Mouse (Mus musculus): ENCODE results near the gene Afg1l. TPM values are rescaled to one million over a fixed set of nuclear protein-coding genes. Genes with fewer than 3 reads are reported as not detected.
A peak's percentile ranks its signal among the peaks of the same experiment; 100 is the strongest.

Afg1l gene
- polyA plus RNA-seq, 1 experiment from 2014 or later, result 9.6 TPM

DNA sequence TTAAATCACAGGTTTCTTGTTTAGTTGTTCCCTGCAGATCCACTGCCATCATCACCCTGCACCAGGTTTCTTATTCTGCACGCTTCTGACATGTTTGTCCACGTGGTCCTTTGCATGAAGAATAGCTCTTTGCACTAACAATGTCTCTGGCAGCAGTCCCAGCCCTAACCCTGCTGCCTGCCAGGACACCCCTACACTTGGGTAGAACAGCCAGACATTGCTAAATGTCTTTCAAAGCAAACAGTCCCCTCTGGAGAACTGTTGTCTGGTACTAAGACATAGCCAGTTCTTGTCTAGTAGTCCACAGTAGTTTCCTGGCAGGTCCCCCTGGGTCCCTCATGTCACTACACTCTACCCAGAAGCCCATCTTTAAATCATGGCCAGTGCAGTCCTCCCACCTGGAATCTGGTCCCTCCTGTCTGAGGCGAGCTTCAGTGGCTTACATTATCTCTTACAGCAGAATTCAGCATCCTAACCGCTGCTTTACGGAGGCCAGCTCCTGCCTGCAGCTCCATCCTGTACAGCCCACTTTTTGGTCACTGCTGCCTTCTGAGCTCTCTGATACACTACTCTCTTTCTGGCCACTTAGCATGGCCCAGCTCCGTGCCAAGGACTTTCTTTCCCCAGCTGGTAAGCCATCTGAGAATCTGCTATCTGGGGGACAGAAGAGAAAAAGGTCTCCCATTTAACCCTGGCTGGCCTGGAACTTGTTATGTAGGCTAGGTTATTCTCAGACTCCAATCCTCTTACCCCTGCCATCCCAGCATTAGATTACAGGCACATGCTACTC, 67.4 kb downstream of the Afg1l start:
- no peaks in the 10 kb centered on the region for H3K27me3 ChIP-seq (ENCODE audit: control insufficient read depth, insufficient read depth, low read length)
- ATAC-seq (ENCODE audit: low FRiP score) (peak; percentile 68; the same call in 1 of the 2 replicates), DNase-seq (ENCODE audit: low spot score) (peak; percentile 42)
- no peaks in the 10 kb centered on the region for H3K36me3 ChIP-seq (replicated peaks; ENCODE audit: control insufficient read depth, insufficient read depth)
- 66% methylated on average over 6 of the region's 6 CpGs for WGBS
- no peak overlapping the region for H3K4me2 ChIP-seq (replicated peaks)
- H3K9ac ChIP-seq, result no peak overlapping the region
- no peaks in the 10 kb centered on the region for H3K9me3 ChIP-seq (ENCODE audit: control insufficient read depth, low read length)
- H3K4me1 ChIP-seq (replicated peaks; ENCODE audit: control insufficient read depth, insufficient read depth, low read length), result 0 out of 2 replicates have a peak, but pooled peaks cover 3% of the 10 kb centered on the region
- no peak overlapping the region for H3K27ac ChIP-seq
- H3K4me3 ChIP-seq (replicated peaks; ENCODE audit: low read length), result no peak overlapping the region

DNA sequence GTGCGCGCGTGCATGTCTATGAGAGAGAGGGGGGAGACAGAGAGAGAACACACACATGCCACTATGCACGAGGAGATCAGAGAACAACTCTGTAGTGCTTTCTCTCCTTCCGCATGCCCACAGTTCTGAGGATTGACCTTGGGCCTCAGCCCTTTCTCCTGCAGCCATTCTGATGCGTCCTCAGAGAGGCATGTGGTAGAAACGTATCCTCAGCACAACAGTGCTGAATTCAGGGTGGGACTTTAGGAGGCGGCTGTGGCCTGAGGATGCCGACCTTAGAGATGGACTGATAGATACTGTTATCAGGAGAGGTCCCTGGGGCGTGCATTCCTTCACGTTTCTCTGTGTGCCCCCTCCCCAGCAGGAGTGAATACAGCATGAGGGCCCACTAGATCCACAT, 87.9 kb downstream of the Afg1l start:
- H3K9ac ChIP-seq, result no peak overlapping the region
- H3K27me3 ChIP-seq (ENCODE audit: control insufficient read depth, insufficient read depth, low read length), result no peaks in the 10 kb centered on the region
- H3K9me3 ChIP-seq (ENCODE audit: control insufficient read depth, low read length), result no peaks in the 10 kb centered on the region
- ATAC-seq (ENCODE audit: low FRiP score) (no peak), DNase-seq (ENCODE audit: low spot score) (no peak)
- no peaks in the 10 kb centered on the region for H3K4me1 ChIP-seq (replicated peaks; ENCODE audit: control insufficient read depth, insufficient read depth, low read length)
- H3K4me3 ChIP-seq (replicated peaks; ENCODE audit: low read length), result no peak overlapping the region
- H3K4me2 ChIP-seq (replicated peaks), result no peak overlapping the region
- 79% methylated on average over 11 of the region's 11 CpGs for WGBS
- no peaks in the 10 kb centered on the region; the same call in 1 of the 2 replicates for H3K36me3 ChIP-seq (replicated peaks; ENCODE audit: control insufficient read depth, insufficient read depth)
- no peak overlapping the region for H3K27ac ChIP-seq

- Histone ChIP-seq H3K36me3 (replicated peaks; ENCODE audit: control insufficient read depth, insufficient read depth) (no peaks in the 10 kb centered on the region), H3K27ac (no peak overlapping the region), H3K27me3 (ENCODE audit: control insufficient read depth, insufficient read depth, low read length) (no peaks in the 10 kb centered on the region)
Measured at GRCm38 (mm10) chr10:42388181-42388580, 90.2 kb downstream of the Afg1l start.

GRCm38 (mm10) chr10:42384946-42385644, 93.3 kb downstream of the Afg1l start:
- DNase-seq (ENCODE audit: low spot score), result no peak
- Histone ChIP-seq H3K9ac (no peak overlapping the region), H3K36me3 (replicated peaks; ENCODE audit: control insufficient read depth, insufficient read depth) (no peaks in the 10 kb centered on the region), H3K4me1 (replicated peaks; ENCODE audit: control insufficient read depth, insufficient read depth, low read length) (no peaks in the 10 kb centered on the region), H3K27ac (no peak overlapping the region), H3K27me3 (ENCODE audit: control insufficient read depth, insufficient read depth, low read length) (no peaks in the 10 kb centered on the region), H3K9me3 (ENCODE audit: control insufficient read depth, low read length) (no peaks in the 10 kb centered on the region), H3K4me2 (replicated peaks) (no peak overlapping the region), H3K4me3 (replicated peaks; ENCODE audit: low read length) (no peak overlapping the region)
- 34% methylated on average over 13 of the region's 13 CpGs for WGBS
- ATAC-seq (ENCODE audit: low FRiP score), result no peak

More at GRCm38 (mm10) chr10:42388181-42388580, 90.2 kb downstream of the Afg1l start:
- no peaks in the 10 kb centered on the region for H3K4me1 ChIP-seq (replicated peaks; ENCODE audit: control insufficient read depth, insufficient read depth, low read length)
- no peak overlapping the region for H3K4me2 ChIP-seq (replicated peaks)
- ATAC-seq (ENCODE audit: low FRiP score) (no peak), DNase-seq (ENCODE audit: low spot score) (no peak)
- no peak overlapping the region for H3K9ac ChIP-seq
- H3K9me3 ChIP-seq (ENCODE audit: control insufficient read depth, low read length), result no peaks in the 10 kb centered on the region
- H3K4me3 ChIP-seq (replicated peaks; ENCODE audit: low read length), result no peak overlapping the region

- DNase-seq (ENCODE audit: low spot score) (no peak), ATAC-seq (ENCODE audit: low FRiP score) (no peak)
- Histone ChIP-seq H3K9me3 (ENCODE audit: control insufficient read depth, low read length) (no peaks in the 10 kb centered on the region), H3K27me3 (ENCODE audit: control insufficient read depth, insufficient read depth, low read length) (no peaks in the 10 kb centered on the region), H3K9ac (no peak overlapping the region), H3K27ac (no peak overlapping the region), H3K4me2 (replicated peaks) (no peak overlapping the region), H3K4me1 (replicated peaks; ENCODE audit: control insufficient read depth, insufficient read depth, low read length) (no peaks in the 10 kb centered on the region), H3K4me3 (replicated peaks; ENCODE audit: low read length) (no peak overlapping the region), H3K36me3 (replicated peaks; ENCODE audit: control insufficient read depth, insufficient read depth) (no peaks in the 10 kb centered on the region)
- 38% methylated on average over 6 of the region's 6 CpGs for WGBS
Measured at GRCm38 (mm10) chr10:42383708-42384107, 94.7 kb downstream of the Afg1l start.

DNA sequence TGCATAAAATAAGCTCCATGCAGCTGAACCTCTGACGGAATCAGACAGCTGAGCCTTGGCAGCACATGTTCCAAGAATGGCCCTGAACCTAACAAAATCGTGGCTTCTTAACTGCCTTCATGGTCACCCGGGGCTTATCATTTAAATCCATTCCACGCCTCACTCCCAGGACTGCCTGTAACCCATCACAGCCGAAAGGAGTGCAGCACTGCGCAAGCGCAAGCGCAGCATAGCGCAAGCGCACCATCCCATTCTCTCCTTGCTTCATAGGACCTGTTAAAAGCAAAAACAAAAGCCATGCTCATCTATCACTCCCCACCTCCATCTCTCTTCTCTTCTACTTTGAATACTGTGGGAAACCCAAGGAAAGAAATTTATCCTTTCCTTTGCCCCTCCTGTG, 114.1 kb downstream of the Afg1l start:
- no peak overlapping the region for H3K4me3 ChIP-seq (replicated peaks; ENCODE audit: low read length)
- no peak overlapping the region for H3K9ac ChIP-seq
- H3K27ac ChIP-seq, result no peak overlapping the region
- ATAC-seq (ENCODE audit: low FRiP score), result no peak
- H3K36me3 ChIP-seq (replicated peaks; ENCODE audit: control insufficient read depth, insufficient read depth), result no peaks in the 10 kb centered on the region
- no peaks in the 10 kb centered on the region for H3K9me3 ChIP-seq (ENCODE audit: control insufficient read depth, low read length)
- DNase-seq (ENCODE audit: low spot score), result no peak
- 72% methylated on average over 10 of the region's 10 CpGs for WGBS
- no peaks in the 10 kb centered on the region for H3K27me3 ChIP-seq (ENCODE audit: control insufficient read depth, insufficient read depth, low read length)
- no peaks in the 10 kb centered on the region for H3K4me1 ChIP-seq (replicated peaks; ENCODE audit: control insufficient read depth, insufficient read depth, low read length)
- H3K4me2 ChIP-seq (replicated peaks), result no peak overlapping the region

DNA sequence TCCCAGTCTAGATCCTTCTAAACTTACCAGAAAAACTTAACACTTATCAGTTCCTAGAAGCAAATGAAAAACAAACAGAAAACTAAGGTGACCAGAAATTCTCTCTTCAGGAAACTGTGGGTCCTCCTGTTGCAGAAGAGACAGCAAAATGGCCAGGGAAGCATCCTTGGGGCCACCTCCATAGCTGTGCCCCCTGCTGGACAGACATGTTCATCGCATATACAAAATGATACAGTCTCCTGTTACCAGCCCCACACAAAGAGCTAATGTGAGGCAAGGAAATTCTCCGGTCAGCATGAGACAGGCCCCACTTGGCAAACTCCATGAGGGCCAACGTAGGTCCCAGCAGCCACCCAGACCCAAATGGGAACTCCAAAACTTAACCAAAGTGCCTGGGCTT, 122.4 kb downstream of the Afg1l start:
- Histone ChIP-seq H3K9ac (no peak overlapping the region), H3K27me3 (ENCODE audit: control insufficient read depth, insufficient read depth, low read length) (no peaks in the 10 kb centered on the region), H3K27ac (no peak overlapping the region), H3K36me3 (replicated peaks; ENCODE audit: control insufficient read depth, insufficient read depth) (no peaks in the 10 kb centered on the region), H3K4me3 (replicated peaks; ENCODE audit: low read length) (no peak overlapping the region), H3K4me1 (replicated peaks; ENCODE audit: control insufficient read depth, insufficient read depth, low read length) (no peaks in the 10 kb centered on the region), H3K4me2 (replicated peaks) (no peak overlapping the region), H3K9me3 (ENCODE audit: control insufficient read depth, low read length) (no peaks in the 10 kb centered on the region)
- DNase-seq (ENCODE audit: low spot score) (no peak), ATAC-seq (ENCODE audit: low FRiP score) (no peak)
- 51% methylated on average over 3 of the region's 3 CpGs for WGBS

DNA sequence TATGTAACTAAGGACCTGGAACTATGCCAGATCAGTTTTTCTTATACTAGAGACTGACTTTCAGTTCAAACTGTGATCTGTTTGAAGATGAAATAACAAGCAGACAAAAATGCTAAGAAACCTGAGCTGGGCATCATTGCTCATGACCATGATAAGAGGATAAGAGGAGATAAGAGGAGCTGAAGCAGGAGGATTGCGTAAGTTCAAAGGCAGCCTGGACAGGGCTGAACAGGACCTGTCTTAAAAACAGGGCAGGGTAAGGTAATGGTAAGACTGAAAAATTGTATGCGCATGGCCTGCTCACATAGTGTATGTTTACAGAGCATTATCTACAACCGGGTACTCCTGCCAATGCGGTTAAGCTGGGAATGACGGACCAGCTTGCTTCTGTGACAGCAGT, 130.4 kb downstream of the Afg1l start:
- Histone ChIP-seq H3K36me3 (replicated peaks; ENCODE audit: control insufficient read depth, insufficient read depth) (no peaks in the 10 kb centered on the region), H3K4me3 (replicated peaks; ENCODE audit: low read length) (no peak overlapping the region), H3K4me1 (replicated peaks; ENCODE audit: control insufficient read depth, insufficient read depth, low read length) (no peaks in the 10 kb centered on the region), H3K27me3 (ENCODE audit: control insufficient read depth, insufficient read depth, low read length) (no peaks in the 10 kb centered on the region), H3K9me3 (ENCODE audit: control insufficient read depth, low read length) (no peaks in the 10 kb centered on the region), H3K4me2 (replicated peaks) (no peak overlapping the region), H3K27ac (no peak overlapping the region), H3K9ac (no peak overlapping the region)
- ATAC-seq (ENCODE audit: low FRiP score) (no peak), DNase-seq (ENCODE audit: low spot score) (no peak)
- WGBS, result 93% methylated on average over 5 of the region's 5 CpGs

DNA sequence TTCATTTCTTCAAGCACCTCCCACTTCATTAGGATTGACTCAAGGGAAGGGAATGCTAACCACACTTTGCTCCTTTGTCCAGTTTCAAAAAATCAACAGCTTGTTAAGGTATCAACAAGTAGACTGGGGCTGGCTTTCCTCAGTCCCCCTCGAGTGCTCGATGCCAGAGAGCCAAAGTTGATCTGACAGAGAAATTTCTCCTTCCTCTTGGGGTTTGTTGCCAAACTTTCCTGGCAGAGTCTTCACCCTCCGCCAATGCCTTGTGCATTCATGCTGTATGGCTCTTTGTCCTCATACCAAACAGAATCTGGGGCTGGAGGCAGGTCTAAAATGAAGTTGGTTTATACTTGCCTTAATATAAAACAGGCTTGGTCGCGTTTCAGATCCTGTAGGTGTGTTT, 131.2 kb downstream of the Afg1l start:
- 63% methylated on average over 5 of the region's 5 CpGs for WGBS
- ATAC-seq (ENCODE audit: low FRiP score) (no peak), DNase-seq (ENCODE audit: low spot score) (no peak)
- Histone ChIP-seq H3K9ac (no peak overlapping the region), H3K9me3 (ENCODE audit: control insufficient read depth, low read length) (no peaks in the 10 kb centered on the region), H3K4me1 (replicated peaks; ENCODE audit: control insufficient read depth, insufficient read depth, low read length) (no peaks in the 10 kb centered on the region), H3K27me3 (ENCODE audit: control insufficient read depth, insufficient read depth, low read length) (no peaks in the 10 kb centered on the region), H3K4me3 (replicated peaks; ENCODE audit: low read length) (no peak overlapping the region), H3K27ac (no peak overlapping the region), H3K4me2 (replicated peaks) (no peak overlapping the region), H3K36me3 (replicated peaks; ENCODE audit: control insufficient read depth, insufficient read depth) (no peaks in the 10 kb centered on the region)
